Comparison of ENCODE assay signal across 8 mouse cellular contexts in the genomic region with DNA sequence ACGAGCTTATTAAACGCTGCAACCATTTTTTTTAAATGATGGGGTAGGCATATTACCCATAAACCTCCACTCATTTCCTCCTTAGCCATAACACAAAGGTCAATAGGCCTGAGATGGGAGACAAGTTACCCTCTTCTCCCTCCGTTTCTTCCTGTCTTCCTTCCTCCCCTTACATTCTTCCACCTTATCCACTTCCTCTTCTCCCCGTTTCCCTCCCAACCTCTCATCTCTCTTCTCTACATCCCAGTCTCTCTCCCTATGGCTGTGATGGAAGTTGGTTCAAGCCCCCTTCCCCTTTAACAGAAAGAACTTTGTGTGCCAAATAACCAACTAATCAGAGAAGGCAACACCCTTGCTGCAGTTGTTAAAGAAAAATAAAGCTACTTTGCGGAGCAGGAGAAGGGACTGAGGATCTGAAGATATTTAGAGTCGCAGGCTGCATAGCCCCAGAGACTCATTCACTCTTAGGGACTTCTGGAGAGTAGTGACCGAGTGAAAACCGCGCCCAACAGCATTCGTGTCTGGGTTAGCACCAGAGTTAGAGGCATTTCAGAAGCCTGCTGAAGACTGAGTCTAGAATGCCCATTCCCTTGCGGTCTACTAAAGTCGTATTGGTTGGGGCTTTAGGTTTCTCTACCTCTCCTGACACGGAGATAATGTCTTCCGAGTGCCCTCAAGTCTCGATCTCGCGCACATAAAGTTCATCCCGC. TPM values are rescaled to one million over a fixed set of nuclear protein-coding genes. Genes with fewer than 3 reads are reported as not detected.
DNase-seq lines count a peak whose midpoint lies in the region; ATAC-seq lines count a peak whose summit lies in the region.

No protein-coding gene starts in this region.

- 6% methylated on average over 18 of the region's 18 CpGs for WGBS in heart, embryonic 12.5 days
- 9% methylated on average over 18 of the region's 18 CpGs for WGBS in limb, embryonic 15.5 days

- H3K4me1 ChIP-seq in heart, embryonic 12.5 days (replicated peaks) = peaks cover 34% of the 10 kb centered on the region
- H3K4me1 ChIP-seq in limb, embryonic 15.5 days = peaks cover 50% of the 10 kb centered on the region

- peak; percentile 13 for DNase-seq in embryo, embryonic 9.5 days (ENCODE audit: extremely low spot score)
- DNase-seq in embryo, embryonic 10 days (ENCODE audit: low spot score) = no peak
- DNase-seq in A20 (ENCODE audit: low read depth, low spot score) = peak; percentile 7
- no peak for DNase-seq in right cerebral cortex, adult 2 months (ENCODE audit: low spot score in 2 of 2)
- no peak for DNase-seq in thymus, postnatal 36 days
- DNase-seq in urinary bladder, adult 2 months (ENCODE audit: low spot score) = no peak

- peak overlapping the region; percentile 68 for H3K9ac ChIP-seq in heart, embryonic 12.5 days
- peak overlapping the region; percentile 44 for H3K9ac ChIP-seq in limb, embryonic 15.5 days

- H3K27ac ChIP-seq in heart, embryonic 12.5 days (ENCODE audit: poor library complexity, severe bottlenecking) = peak overlapping the region; percentile 39; the same call in 1 of the 2 replicates
- H3K27ac ChIP-seq in limb, embryonic 15.5 days = peak overlapping the region; percentile 87

- H3K9me3 ChIP-seq in heart, embryonic 12.5 days (replicated peaks) = no peaks in the 10 kb centered on the region
- H3K9me3 ChIP-seq in limb, embryonic 15.5 days = no peaks in the 10 kb centered on the region

- peak overlapping the region; percentile 43 for H3K4me3 ChIP-seq in heart, embryonic 12.5 days
- peak overlapping the region; percentile 64 for H3K4me3 ChIP-seq in limb, embryonic 15.5 days

- no peak for ATAC-seq in heart, embryonic 12.5 days (ENCODE audit: insufficient number of reproducible peaks, low FRiP score)
- no peak for ATAC-seq in limb, embryonic 15.5 days (ENCODE audit: insufficient number of reproducible peaks, low FRiP score, low TSS enrichment, low read depth)

- H3K27me3 ChIP-seq in heart, embryonic 12.5 days (replicated peaks) = peaks cover 46% of the 10 kb centered on the region
- peaks cover 47% of the 10 kb centered on the region for H3K27me3 ChIP-seq in limb, embryonic 15.5 days

- H3K36me3 ChIP-seq in heart, embryonic 12.5 days = no peaks in the 10 kb centered on the region
- no peaks in the 10 kb centered on the region for H3K36me3 ChIP-seq in limb, embryonic 15.5 days

- H3K4me2 ChIP-seq in heart, embryonic 12.5 days = peak overlapping the region; percentile 80
- peak overlapping the region; percentile 72 for H3K4me2 ChIP-seq in limb, embryonic 15.5 days

RNA-seq across cellular contexts. Expression of a gene that starts 0.9 kb away (rescaled TPM):
- 13.9 and 15.6 TPM in 2 replicates for polyA plus RNA-seq in heart, embryonic 12.5 days (2016; fragmentation: Nextera tagmentation; extraction: Ambion mirVana)
- 54.1 and 65.0 TPM in 2 replicates for polyA plus RNA-seq in limb, embryonic 15.5 days (2015; fragmentation: Nextera tagmentation; extraction: Ambion mirVana)
- polyA plus RNA-seq in urinary bladder, adult 2 months (2012; rRNA removed) = 9.6 and 10.6 TPM in 2 replicates

Comparison
In these comparisons a context has a peak if more than half of its experiments do, and no peak if none do; other contexts are left out.
1. DNase-seq: peak in embryo, embryonic 9.5 days (single experiment) and A20 (single experiment); none in embryo, embryonic 10 days (single experiment), right cerebral cortex, adult 2 months (0 of 2), thymus, postnatal 36 days (0 of 2) and urinary bladder, adult 2 months (single experiment).